Mouse (Mus musculus) heart, postnatal 25 days (tissue): ENCODE measurements at regions not wholly inside any gene's neighbourhood (a gene's known extent, or its start where the extent isn't known, plus 50 kb on each side); places are given as distances from the start of the nearest gene placed in this dataset.

Experiments
- DNase-seq: peaks from one replicate; pipeline ENCODE4 v3.0.0; 2022; ENCODE audit warnings: low spot score
- intact Hi-C: fragments of 180-260 bp; cut with DNase I; formaldehyde crosslinking; loops from one replicate; pipeline ENCODE4 v1.15.1; 2025

DNA sequence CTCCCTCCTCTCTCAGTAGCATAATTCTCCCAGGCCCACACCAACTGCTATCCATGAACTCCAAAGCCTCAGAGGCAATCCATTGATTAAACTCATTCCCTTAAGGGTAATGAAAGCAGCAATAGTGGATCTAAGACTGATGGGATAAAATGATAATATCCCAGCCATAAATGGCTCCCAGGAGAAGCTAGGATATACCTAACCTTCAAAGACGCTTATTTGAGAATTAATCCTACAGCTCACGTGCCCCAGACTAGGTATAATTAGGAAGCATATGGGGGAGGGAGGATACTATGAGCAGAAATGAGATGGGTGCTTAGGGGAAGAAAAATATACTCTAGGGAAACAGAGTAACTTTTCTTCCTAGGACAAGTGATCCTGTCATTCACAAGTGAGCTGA, 52.8 kb upstream of the Rnf32 start:
- intact Hi-C loops = no loop called here
- DNase-seq = no peak

DNA sequence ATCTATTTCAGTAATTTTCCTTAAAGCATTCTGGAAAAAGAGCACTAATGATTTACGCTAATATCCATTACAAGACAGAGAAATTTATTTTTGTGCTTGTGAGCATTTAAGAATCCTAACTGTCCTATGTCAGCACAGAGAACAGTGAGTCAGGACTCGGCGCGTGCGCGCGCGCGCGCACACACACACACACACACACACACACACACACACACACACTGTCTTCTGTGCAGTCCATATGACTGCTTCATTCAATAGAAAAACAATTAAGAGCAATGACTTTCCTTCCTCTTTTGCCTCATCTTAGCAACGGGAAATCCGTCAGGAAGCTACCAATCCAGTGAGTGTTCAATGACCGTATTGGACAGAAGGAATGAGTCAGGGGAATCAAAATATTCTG, 53.3 kb upstream of the Rnf32 start:
- intact Hi-C loops = no loop called here
- DNase-seq = no peak

DNA sequence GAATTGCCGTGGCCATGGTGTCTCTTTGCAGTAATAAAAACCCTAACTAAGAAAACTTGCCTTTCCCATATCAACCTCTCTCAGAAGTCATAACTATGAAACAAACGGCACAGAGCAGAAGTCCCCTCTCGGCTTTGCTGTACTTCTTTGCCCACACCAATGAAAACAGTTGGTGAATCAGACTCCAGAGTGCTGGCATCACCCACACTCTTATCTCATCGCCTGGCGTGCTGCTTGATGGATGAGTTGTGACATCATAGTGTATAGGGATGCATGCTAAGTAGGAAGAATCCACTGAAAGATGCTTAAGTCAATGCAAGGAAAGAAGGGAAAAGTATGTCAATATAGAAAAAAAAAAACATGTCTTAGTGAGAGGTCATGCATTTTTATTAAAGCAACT, 58.3 kb upstream of the Rnf32 start:
- no peak for DNase-seq
- intact Hi-C loops = no loop called here

DNA sequence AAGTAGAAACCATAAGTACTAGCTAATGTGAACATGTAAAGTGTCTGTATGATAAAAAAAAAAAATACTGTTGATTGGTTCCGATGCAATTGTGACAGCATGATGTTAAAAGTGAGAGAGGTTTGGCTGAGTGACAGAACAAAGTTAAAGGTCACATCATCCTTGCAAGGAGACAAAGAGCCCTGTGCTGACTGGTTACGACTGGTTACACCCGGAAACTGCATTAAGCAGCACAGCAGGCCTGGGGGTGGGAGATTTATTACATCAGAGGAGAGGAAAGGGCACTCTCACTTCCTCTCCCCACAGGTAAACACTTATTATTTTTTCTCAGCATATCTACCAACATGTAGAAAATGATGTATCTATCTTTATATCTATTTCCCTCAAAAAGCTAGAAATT, 63.5 kb upstream of the Rnf32 start:
- intact Hi-C loops = no loop called here
- no peak for DNase-seq

DNA sequence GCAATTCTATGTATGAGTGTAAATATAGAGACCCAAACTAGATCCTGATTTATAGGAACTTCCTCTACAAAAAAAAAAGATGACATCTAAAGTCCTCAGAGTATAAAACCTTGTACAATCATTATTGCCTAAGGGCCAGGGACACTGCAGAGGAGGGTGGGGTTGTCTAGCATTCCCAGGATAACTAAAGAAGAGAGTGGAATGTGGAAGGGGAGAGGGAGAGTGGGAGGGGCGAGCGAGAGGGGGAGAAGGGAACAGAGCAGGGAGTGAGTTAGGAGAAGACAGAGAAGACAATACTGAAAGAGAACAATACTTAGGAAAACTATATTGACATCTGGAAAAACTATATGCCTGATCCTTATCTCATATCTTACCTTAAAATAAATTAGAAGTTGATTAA, 64.0 kb upstream of the Rnf32 start:
- no peak for DNase-seq
- intact Hi-C loops = no loop called here

DNA sequence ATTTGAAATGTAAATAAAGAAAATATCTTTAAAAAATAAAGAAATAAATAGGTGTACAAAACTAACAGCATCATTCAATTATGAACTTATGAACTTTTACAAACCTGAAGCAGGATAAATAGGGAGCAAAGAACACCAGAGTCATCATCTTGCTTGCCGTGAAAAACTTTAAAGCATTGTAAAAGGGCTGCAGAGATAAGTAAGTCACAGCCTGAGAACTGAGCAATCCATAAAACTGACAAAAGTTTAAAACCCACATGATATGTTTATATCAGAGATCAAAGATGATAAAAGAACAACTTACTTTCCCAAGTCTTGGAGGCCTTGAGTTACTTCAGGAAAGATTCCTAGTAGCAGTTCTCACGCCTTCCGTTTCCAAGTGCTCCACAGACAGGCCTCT, 66.1 kb upstream of the Rnf32 start:
- intact Hi-C loops = no loop called here
- DNase-seq = no peak

DNA sequence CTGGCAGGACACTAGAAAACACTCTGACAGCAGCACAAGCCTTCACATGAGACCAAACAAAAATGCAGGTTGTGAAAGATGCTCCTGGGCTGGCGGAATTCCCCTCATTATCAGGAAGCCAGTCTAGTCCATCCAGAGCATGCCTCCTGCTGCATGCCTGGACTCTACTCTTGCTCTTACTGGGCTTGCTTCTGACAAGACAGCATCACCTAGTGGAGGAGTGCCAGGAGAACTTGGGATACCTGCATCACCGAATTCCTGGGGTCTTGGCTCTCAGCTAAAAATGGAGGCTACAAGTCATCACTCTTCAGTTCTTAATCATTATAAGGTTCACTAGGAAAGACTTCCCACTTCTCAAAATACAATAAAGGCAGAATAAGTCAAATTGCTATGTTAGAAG, 78.8 kb upstream of the Rnf32 start:
- no peak for DNase-seq
- intact Hi-C loops = no loop called here

DNA sequence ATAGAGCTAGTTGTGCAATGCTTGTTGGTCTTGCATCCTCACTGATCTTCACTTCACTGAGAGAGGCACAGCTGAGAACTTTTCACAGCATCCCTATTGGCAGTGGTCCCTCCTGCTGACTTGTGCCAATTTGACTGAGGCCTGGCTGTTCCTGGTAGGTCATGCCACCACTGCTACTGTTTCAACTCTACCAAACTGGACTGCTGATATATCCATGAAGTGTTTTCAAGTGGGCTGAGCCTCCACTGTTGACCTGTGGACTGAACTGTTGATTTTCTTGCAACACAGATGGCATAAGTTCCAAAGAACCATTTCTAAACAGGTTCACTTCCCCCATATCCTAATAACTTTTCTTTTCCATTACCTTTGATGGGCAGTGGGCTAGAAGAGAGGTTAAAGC, 83.3 kb upstream of the Rnf32 start:
- DNase-seq = no peak
- intact Hi-C loops = no loop called here

DNA sequence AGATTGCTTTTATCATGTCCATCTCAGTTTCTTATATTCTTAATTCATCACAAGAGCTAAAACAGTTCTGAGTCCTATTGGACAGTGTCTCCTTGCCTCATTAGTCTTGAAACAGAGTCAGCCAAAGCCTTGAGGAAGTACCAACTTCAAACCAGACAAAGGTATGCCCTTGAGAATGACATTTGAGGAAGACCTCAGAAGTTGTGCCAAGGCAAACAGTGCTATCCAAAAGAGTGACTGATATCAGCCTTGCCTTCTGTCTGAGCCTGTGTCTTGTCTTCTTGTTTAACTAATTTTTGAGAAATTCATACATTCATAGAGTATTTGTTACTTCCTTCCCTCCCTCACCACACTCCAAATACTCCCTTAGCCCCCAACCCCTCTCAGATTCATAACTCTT, 88.5 kb upstream of the Rnf32 start:
- intact Hi-C loops = no loop called here
- DNase-seq = no peak

DNA sequence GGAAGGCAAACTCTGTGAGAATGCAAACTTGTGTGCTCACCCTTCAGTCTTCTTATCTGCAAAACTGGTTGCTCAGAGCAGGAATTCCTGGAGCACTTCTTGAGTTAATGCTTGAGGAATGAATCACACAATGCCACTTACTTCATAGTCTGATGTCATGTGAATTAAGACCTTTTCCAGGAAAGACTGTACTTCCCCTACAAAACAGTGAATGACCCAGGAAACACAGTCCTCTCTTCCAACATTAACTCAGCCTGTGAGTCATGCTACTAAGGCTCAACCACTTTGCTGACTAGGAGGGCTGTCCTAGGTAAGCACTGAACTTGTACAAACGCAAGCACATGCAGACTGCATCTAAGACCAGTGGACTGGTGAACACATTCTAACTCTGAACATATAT, 112.5 kb upstream of the Rnf32 start:
- DNase-seq = no peak
- intact Hi-C loops = no loop called here

DNA sequence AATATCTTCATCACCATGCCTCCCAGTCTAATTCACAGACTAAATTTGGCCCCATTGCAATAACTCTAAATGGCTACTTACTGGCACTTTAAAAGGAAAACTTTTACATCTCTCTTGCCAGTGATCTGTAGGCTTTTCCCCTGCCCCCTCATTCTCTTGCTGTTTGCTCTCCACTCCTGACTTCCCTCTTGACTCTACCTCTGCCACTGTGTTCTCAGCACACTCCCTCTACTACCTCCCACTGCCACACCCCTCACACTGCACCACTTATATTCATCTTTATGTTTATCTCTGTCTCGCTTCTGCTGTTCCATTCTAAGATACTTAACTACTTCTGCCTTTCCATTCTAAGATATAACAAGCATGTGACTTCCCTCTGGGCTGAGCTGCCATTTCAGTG, 141.4 kb upstream of the Rnf32 start:
- DNase-seq = no peak
- intact Hi-C loops = no loop called here

DNA sequence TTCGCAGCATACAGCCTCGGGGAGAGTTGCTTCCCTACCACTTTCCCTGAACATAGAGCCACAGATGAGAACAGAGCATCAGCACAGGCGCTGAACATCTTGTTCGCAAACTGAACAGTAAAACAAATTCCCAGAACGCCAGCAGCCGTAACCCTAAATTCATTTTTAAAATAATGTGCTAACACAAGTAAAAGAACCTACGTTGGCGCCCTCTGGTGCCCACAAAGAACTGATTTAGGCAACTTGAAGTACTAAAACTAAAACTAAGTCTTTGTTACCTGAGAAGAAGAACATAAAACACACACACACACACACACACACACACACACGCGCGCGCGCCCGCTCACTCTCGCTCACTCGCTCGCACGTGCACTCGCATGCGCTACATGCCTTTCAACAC, 159.2 kb upstream of the Rnf32 start:
- intact Hi-C loops = loop anchor here (5.0 kb wide), 2 partner anchors 564 to 584 kb away; no protein-coding TSS in a partner anchor
- no peak for DNase-seq

DNA sequence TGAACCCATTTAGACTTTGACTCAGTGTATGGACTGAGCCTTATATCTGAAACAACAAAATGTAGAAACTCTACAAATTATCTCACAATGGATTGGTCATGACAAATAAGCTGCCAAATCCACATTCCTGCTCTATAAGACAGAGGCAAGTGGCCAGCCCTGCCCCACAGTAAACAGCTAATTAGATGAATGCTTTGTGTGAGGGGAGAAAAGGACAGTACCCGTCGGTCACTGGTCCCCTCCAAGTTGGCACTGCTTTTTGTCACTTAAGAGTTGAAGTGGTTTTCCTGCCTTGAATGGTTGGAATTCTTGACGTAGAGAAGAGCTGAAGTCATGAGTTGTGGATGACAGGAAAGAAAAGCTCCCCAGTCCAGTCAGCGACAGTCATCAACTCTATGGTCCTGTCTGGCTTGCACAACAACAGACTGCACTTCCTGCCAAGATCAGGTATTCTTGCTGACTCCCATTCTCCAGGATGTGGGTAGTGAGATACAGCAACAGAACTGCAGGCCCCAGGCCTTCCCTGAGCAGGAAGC, 162.3 kb upstream of the Rnf32 start:
- DNase-seq = no peak
- intact Hi-C loops = no loop called here

DNA sequence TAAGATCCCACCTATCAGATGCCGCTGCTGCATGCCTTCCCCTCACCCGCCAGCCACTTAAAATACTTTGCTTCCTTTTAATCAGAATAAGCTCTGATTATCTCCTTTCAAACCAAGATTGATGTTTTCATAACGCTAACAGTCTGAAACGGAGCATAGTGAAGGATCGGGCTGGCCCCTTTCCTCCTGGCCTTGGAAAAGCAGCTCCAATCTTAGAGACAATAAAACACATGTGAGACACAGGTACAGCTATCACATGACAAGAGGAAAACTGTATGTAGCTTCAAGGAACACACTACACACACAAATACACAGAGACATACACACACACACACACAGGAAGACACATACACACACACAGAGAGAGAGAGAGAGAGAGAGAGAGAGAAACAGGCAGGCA, 165.3 kb upstream of the Rnf32 start:
- intact Hi-C loops = no loop called here
- DNase-seq = no peak

DNA sequence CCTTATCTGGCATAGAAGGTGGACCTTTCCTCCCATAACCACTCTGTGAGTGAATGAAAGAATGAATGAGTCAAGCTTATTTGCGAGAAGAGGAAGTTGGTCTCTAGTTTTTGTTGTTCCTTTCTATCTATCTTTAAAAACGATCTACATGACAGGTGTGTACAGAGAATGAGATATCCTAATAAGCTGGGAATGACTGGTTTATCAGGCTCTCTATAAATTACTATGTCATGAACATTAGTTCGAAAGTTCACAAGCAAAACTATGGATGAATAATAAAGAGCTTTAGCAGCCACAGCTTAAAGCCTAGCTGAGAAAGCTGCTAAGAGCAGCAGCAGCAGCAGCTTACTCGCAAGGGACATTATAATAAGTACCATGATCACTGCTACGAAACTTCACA, 165.8 kb upstream of the Rnf32 start:
- intact Hi-C loops = no loop called here
- DNase-seq = no peak

DNA sequence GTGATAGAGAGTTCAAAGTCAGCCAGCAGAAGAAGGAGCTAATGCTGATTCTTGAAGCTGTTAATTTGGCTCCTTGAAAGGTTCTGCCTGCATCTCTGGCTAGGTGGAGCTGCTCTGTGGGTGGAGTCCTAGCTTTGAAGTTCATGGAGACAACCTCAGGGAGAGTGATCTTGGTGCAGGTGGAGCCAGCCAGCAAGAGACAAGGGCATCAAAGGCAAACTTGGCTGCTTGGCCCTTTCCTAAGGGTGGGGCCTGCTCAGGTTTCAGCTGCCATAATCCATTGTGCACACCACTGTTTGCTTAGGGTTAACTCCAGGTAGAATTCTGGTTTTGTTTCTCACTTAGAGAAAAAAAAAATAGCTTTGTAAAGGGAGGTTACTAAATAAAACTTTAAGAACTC, 170.7 kb upstream of the Rnf32 start:
- intact Hi-C loops = no loop called here
- DNase-seq = no peak

DNA sequence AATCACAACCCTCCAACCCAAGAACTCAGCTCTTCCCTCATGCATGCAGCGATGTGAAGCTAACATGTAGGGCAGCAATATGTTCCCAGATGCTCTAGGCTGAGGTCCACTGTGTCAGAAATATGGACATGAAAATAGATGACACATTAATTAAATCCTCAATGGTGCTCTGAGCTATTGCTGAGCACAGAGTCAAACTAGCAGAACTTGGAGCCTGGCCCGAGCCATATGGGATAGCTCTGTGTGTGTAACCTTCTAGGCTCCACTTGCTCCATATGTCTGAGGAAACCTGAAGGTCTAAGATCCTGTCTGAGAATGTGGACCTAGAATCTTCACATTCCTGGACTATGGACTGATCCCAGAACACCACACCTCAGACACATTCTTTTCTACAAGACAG, 203.0 kb upstream of the Rnf32 start:
- no peak for DNase-seq
- intact Hi-C loops = loop anchor here (10.0 kb wide), 1 partner anchor 528 kb away; the partner anchor contains the start of gene Shh

DNA sequence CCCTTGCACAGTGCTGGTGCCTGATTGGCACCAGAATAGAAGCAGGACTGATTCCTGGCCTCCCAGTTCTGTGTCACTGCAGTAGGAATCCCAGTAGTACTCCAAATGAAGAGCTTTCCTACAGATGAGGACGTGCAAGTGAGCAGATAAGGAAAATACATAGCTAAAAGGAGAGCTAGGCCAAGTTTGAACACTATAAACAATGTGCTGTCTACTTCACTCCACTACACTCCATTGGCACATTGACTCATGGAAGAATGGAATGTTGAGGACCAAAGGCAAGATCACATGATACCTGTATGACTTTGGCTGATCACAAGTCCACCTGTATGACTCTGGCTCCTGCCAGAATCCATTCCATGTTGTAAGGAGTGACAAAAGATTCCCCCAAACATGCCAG, 215.9 kb upstream of the Rnf32 start:
- intact Hi-C loops = no loop called here
- no peak for DNase-seq

DNA sequence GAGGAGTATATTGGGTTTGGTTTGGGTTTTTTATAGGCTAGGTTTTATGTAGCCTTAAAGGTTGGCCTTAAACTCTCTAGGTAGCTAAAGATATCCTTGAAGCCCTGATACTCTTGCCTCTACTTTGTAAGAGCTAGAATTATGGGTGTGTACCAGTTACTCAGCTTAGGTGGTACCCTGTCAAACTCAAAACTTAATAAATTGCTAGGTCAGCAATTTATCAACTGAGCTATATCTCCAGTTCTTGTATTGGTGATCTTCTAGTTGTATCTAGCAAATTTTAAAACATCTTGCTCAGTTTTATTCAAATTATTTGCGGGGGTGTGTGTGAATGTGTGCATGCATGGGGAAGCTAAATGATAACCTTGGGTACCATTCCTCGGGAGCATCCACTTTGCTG, 225.4 kb upstream of the Rnf32 start:
- intact Hi-C loops = no loop called here

DNA sequence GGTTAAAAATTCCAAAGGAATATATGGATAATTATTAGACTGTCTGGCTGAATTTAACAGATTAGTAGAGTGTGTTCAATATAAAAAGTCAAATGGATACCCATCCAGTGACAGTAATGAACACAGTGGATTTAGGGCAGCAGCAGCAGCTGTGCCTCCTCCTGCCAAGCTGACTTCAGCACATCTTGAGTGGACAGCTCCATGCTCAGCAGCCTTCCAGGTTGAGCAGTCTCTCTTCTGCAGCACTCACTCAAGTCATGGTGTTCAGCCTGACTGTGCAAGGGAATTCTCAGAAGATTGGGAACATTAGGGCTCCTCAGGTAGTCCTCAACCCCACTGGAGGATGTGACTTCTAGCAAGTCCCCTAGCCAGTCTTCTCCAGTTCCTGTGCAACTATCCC, 240.8 kb upstream of the Rnf32 start:
- intact Hi-C loops = no loop called here
- no peak for DNase-seq

More for the DNA sequence above, 225.4 kb upstream of the Rnf32 start:
- DNase-seq = no peak

DNA sequence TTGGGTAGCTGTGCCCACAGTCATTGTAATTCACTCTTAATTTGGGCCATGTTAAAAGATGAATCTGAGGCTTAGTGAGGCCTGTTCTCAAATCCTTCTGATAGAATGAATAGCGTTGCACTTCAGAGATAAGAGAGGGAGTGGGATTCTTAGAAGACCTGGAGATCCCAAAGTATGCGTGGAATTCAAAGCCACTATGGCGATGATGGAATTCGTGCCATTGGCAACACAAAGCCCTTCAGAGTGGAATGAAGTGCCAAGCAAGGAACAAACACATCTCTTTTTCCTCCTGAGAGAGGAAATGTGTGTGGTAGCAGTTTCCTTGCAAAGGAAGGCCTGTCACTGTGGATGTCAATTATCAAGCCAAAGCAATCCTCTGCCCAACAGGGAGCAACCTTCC, 248.3 kb upstream of the Rnf32 start:
- DNase-seq = no peak

DNA sequence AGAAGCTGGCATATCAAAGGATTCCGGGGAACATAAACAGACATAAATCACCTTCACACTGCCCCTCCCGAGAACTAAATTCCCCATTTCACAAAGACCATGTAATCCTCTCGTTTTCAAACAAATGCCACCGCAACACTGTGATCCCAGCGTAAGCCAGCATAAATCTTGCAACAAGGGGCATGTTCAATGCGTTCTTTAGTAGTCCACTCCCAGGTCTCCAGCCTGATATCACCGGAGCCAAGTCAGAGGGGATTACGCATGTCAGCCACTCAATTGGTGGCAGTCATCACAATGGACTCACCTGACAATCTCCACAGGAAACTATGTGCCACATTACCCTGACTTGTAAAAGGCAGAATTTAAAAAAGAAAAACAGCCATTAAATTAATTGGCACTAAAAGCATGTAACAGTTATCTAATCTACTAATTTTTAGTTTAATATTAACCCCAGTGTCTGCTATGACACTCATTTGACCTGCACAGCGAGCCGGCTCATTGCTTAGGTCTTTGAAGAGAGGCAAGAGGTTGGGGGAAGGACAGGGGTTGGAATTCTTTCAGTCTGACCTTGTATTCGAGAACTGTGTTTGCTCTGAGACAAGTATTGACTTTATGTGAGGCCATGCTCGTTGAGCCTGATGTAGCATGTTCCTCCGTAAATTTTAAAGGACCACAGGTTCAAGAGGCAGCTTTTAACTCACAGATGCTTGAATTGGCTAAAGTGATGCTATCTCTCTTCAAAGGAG, 252.0 kb upstream of the Rnf32 start:
- intact Hi-C loops = no loop called here
- DNase-seq = no peak

More for the DNA sequence above, 248.3 kb upstream of the Rnf32 start:
- intact Hi-C loops = no loop called here
